Comparison of ENCODE assay signal across 9 mouse cellular contexts in the genomic region with DNA sequence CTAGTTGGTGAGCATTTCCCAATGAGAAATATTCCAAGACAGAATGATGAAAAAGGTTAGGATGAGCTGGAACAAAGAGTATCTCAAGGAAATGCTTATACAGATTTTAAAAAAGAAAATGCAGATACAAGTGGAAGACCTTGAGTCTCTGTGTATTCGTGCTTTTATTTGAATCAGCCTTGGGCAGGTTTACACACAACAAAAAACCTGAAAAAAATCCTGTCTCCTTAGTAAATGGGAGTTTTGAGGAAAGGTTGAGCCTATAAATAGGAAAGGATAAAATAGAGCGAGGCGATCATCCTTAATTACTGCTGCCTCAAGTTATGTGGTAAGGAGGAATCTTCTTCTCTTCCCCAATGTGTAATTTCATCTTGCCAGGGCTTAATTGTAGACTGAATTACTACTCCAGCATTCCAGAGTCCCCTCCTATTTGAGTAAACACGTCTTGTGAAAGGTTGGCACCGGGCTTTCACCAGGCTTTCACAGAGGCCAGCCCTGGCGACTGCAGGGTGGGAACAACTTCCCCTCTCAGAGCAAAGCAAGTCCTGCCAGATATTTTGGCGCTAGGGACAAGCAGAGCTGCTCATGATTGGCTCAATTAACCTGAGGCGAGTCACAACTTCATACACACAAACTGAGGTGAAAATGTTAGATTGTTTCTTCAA. TPM values are rescaled to one million over a fixed set of nuclear protein-coding genes. Genes with fewer than 3 reads are reported as not detected.
DNase-seq lines count a peak whose midpoint lies in the region; ATAC-seq and TF ChIP-seq lines count a peak whose summit lies in the region.
"Had no signal": no experiment of that assay in that cellular context is flagged by ENCODE, and none has a peak within 500 bp of the region (broad histone marks: within the 10 kb centered on the region; RNA-seq: fewer than 3 reads in every experiment).

No protein-coding gene starts in this region.

- peak overlapping the region; percentile 80 for H3K27ac ChIP-seq in cerebellum, adult 2 months (ENCODE audit: insufficient read depth, low read length)
- peak overlapping the region; percentile 97 for H3K27ac ChIP-seq in hindbrain, embryonic 14.5 days
- peak overlapping the region; percentile 74 for H3K27ac ChIP-seq in lung, postnatal 0 days (ENCODE audit: low read length)

- peak in 1 of 2 experiments; percentile 54 for DNase-seq in cerebellum, adult 2 months
- no peak for DNase-seq in cerebellum, postnatal 36 days
- DNase-seq in thymus, postnatal 0 days (ENCODE audit: low spot score), result peak; percentile 26
- DNase-seq in thymus, postnatal 10 days (ENCODE audit: low spot score in 2 of 2), result no peak
- no peak for DNase-seq in hindbrain, embryonic 14.5 days (ENCODE audit: low spot score)
- DNase-seq in lung, postnatal 0 days (ENCODE audit: low spot score), result peak; percentile 90
- DNase-seq in frontal cortex, postnatal 10 days (ENCODE audit: low spot score in 2 of 2), result no peak

- H3K4me1 ChIP-seq in cerebellum, adult 2 months (ENCODE audit: control insufficient read depth, insufficient read depth, low read length), result peaks cover 4% of the 10 kb centered on the region; the same call in 1 of the 2 replicates
- peaks cover 13% of the 10 kb centered on the region; the same call in 1 of the 2 replicates for H3K4me1 ChIP-seq in hindbrain, embryonic 14.5 days (replicated peaks; ENCODE audit: control insufficient read depth, insufficient read depth, low read length)
- peaks cover 3% of the 10 kb centered on the region; the same call in 1 of the 2 replicates for H3K4me1 ChIP-seq in lung, postnatal 0 days (ENCODE audit: insufficient read depth, low read depth, low read length)

- TF ChIP-seq EP300 in lung, postnatal 0 days (IDR thresholded peaks at IDR 0.05), result peak; percentile 75

- H3K4me2 ChIP-seq in hindbrain, embryonic 14.5 days (replicated peaks), result peak overlapping the region; percentile 98
- H3K4me2 ChIP-seq in lung, postnatal 0 days (replicated peaks; ENCODE audit: low read depth, low read length), result peak overlapping the region; percentile 87; the same call in 1 of the 2 replicates

- 14% methylated on average over 8 of the region's 8 CpGs for WGBS in cerebellum, adult 2 months
- WGBS in hindbrain, embryonic 14.5 days, result 46% methylated on average over 8 of the region's 8 CpGs
- 24% methylated on average over 8 of the region's 8 CpGs for WGBS in lung, postnatal 0 days

- peak overlapping the region; percentile 50 for H3K9ac ChIP-seq in hindbrain, embryonic 14.5 days
- no peak overlapping the region for H3K9ac ChIP-seq in lung, postnatal 0 days (replicated peaks; ENCODE audit: low read depth)

- no peak for TF ChIP-seq CTCF in cerebellum, adult 2 months (IDR thresholded peaks at IDR 0.05; ENCODE audit: borderline replicate concordance, insufficient read depth, low read depth, low read length)
- no peak for TF ChIP-seq CTCF in lung, postnatal 0 days (IDR thresholded peaks at IDR 0.05)

- H3K9me3 ChIP-seq in hindbrain, embryonic 14.5 days (ENCODE audit: control insufficient read depth, low read length), result no peaks in the 10 kb centered on the region
- no peaks in the 10 kb centered on the region for H3K9me3 ChIP-seq in lung, postnatal 0 days (ENCODE audit: low read length)

- no peaks in the 10 kb centered on the region for H3K27me3 ChIP-seq in cerebellum, adult 2 months (ENCODE audit: control insufficient read depth, insufficient read depth, low read length)
- H3K27me3 ChIP-seq in hindbrain, embryonic 14.5 days (ENCODE audit: control insufficient read depth, insufficient read depth, low read length), result no peaks in the 10 kb centered on the region
- H3K27me3 ChIP-seq in lung, postnatal 0 days (replicated peaks; ENCODE audit: insufficient read depth, low read length), result no peaks in the 10 kb centered on the region
- H3K27me3 ChIP-seq: CH12.LX had no signal

- no peak for ATAC-seq in hindbrain, embryonic 14.5 days (ENCODE audit: low FRiP score)
- peak; percentile 15 for ATAC-seq in lung, postnatal 0 days
- ATAC-seq in megakaryocyte, adult 5-6 weeks (ENCODE audit: poor library complexity, severe bottlenecking), result no peak

- no peak overlapping the region for H3K4me3 ChIP-seq in cerebellum, adult 2 months (replicated peaks; ENCODE audit: insufficient read depth, low read depth, low read length)
- H3K4me3 ChIP-seq in hindbrain, embryonic 14.5 days (replicated peaks; ENCODE audit: low read length), result peak overlapping the region; percentile 94
- H3K4me3 ChIP-seq in lung, postnatal 0 days (ENCODE audit: low read depth, low read length), result no peak overlapping the region

- TF ChIP-seq POLR2A in cerebellum, adult 2 months (IDR thresholded peaks at IDR 0.05; ENCODE audit: borderline replicate concordance, insufficient read depth, low read length), result no peak

- peaks cover 17% of the 10 kb centered on the region for H3K36me3 ChIP-seq in hindbrain, embryonic 14.5 days (replicated peaks; ENCODE audit: control insufficient read depth, insufficient read depth)
- no peaks in the 10 kb centered on the region for H3K36me3 ChIP-seq in lung, postnatal 0 days (ENCODE audit: insufficient read depth, low read length)

RNA-seq across cellular contexts. Expression of gene Tob2, which starts 2.0 kb away (rescaled TPM):
- polyA plus RNA-seq in cerebellum, adult 2 months (2012; rRNA removed), result 36.9 and 51.5 TPM in 2 replicates
- polyA plus RNA-seq in thymus, postnatal 0 days (2015; fragmentation: Nextera tagmentation; extraction: Ambion mirVana), result 28.8 TPM in 2 replicates
- 13.4 and 14.9 TPM in 2 replicates for polyA plus RNA-seq in hindbrain, embryonic 14.5 days (2014; fragmentation: Nextera tagmentation; extraction: Ambion mirVana)
- polyA plus RNA-seq in lung, postnatal 0 days (2015; fragmentation: Nextera tagmentation; extraction: Ambion mirVana), result 24.8 and 30.0 TPM in 2 replicates
- 36.1 and 38.2 TPM in 2 replicates for total RNA-seq in megakaryocyte, adult 5-6 weeks (2015)
- total RNA-seq in megakaryocyte, adult 5-6 weeks (2017), result 20.3 and 23.8 TPM in 2 replicates

RNA-seq across cellular contexts. Expression of gene Phf5a, which starts 11.1 kb away (rescaled TPM):
- 62.4 and 67.3 TPM in 2 replicates for polyA plus RNA-seq in cerebellum, adult 2 months (2012; rRNA removed)
- 154 and 161 TPM in 2 replicates for polyA plus RNA-seq in thymus, postnatal 0 days (2015; fragmentation: Nextera tagmentation; extraction: Ambion mirVana)
- 117 and 130 TPM in 2 replicates for polyA plus RNA-seq in hindbrain, embryonic 14.5 days (2014; fragmentation: Nextera tagmentation; extraction: Ambion mirVana)
- polyA plus RNA-seq in lung, postnatal 0 days (2015; fragmentation: Nextera tagmentation; extraction: Ambion mirVana), result 80.3 and 88.8 TPM in 2 replicates
- total RNA-seq in megakaryocyte, adult 5-6 weeks (2015), result 65.3 and 85.6 TPM in 2 replicates
- total RNA-seq in megakaryocyte, adult 5-6 weeks (2017), result 30.1 and 34.0 TPM in 2 replicates

RNA-seq across cellular contexts. Expression of gene Aco2, which starts 11.5 kb away (rescaled TPM):
- polyA plus RNA-seq in cerebellum, adult 2 months (2012; rRNA removed), result 621 and 638 TPM in 2 replicates
- polyA plus RNA-seq in thymus, postnatal 0 days (2015; fragmentation: Nextera tagmentation; extraction: Ambion mirVana), result 126 and 136 TPM in 2 replicates
- polyA plus RNA-seq in hindbrain, embryonic 14.5 days (2014; fragmentation: Nextera tagmentation; extraction: Ambion mirVana), result 252 and 281 TPM in 2 replicates
- polyA plus RNA-seq in lung, postnatal 0 days (2015; fragmentation: Nextera tagmentation; extraction: Ambion mirVana), result 89.2 and 90.8 TPM in 2 replicates
- 47.0 and 58.7 TPM in 2 replicates for total RNA-seq in megakaryocyte, adult 5-6 weeks (2015)
- total RNA-seq in megakaryocyte, adult 5-6 weeks (2017), result 82.3 and 89.4 TPM in 2 replicates

RNA-seq across cellular contexts. Expression of gene Tef, which starts 58.4 kb away (rescaled TPM):
- 279 and 288 TPM in 2 replicates for polyA plus RNA-seq in cerebellum, adult 2 months (2012; rRNA removed)
- 12.3 and 14.8 TPM in 2 replicates for polyA plus RNA-seq in thymus, postnatal 0 days (2015; fragmentation: Nextera tagmentation; extraction: Ambion mirVana)
- polyA plus RNA-seq in hindbrain, embryonic 14.5 days (2014; fragmentation: Nextera tagmentation; extraction: Ambion mirVana), result 16.8 and 18.7 TPM in 2 replicates
- 38.6 and 44.0 TPM in 2 replicates for polyA plus RNA-seq in lung, postnatal 0 days (2015; fragmentation: Nextera tagmentation; extraction: Ambion mirVana)
- 3.1 and 3.3 TPM in 2 replicates for total RNA-seq in megakaryocyte, adult 5-6 weeks (2015)
- total RNA-seq in megakaryocyte, adult 5-6 weeks (2017), result 6.5 and 8.6 TPM in 2 replicates

Comparison
In these comparisons a context has a peak if more than half of its experiments do, and no peak if none do; other contexts are left out.
1. DNase-seq: peak in thymus, postnatal 0 days (single experiment) and lung, postnatal 0 days (single experiment); none in cerebellum, postnatal 36 days (0 of 2), thymus, postnatal 10 days (0 of 2), hindbrain, embryonic 14.5 days (single experiment) and frontal cortex, postnatal 10 days (0 of 2).
2. Peak in every context shown above with its lines, with median percentiles within 50 percentile points of each other: H3K27ac ChIP-seq.